Mouse (Mus musculus) forebrain, embryonic 12.5 days (tissue): ENCODE measurements around the gene Poc1b. TPM values are rescaled to one million over a fixed set of nuclear protein-coding genes. Genes with fewer than 3 reads are reported as not detected.
"Not testable (repeated sequence)": the region's sequence is repeated elsewhere in the genome, so short reads cannot be mapped to it uniquely, and the experiment has no call there.

ENCODE experiments used
- ATAC-seq: fragments of 200-750 bp; cut with Nextera tagmentation; 2 replicates; pipeline ENCODE4 v1.8.0; 2017; ENCODE audit warnings: moderate TSS enrichment; ENCODE audit not compliant: low FRiP score
- H3K27ac ChIP-seq: fragments of 300-500 bp; sonication (generic); 2 replicates; pipeline ENCODE4 v1.5.1; 2016; ENCODE audit warnings: mild to moderate bottlenecking
- H3K27me3 ChIP-seq: fragments of 300-500 bp; sonication (generic); 2 replicates; pipeline ENCODE4 v1.6.1; 2016; ENCODE audit warnings: mild to moderate bottlenecking
- H3K36me3 ChIP-seq: fragments of 300-500 bp; sonication (generic); replicated peaks from 2 replicates; pipeline ENCODE4 v1.6.1; 2016; ENCODE audit warnings: mild to moderate bottlenecking
- H3K4me1 ChIP-seq: fragments of 300-500 bp; sonication (generic); 2 replicates; pipeline ENCODE4 v1.6.1; 2016
- H3K4me2 ChIP-seq: fragments of 300-500 bp; sonication (generic); 2 replicates; pipeline ENCODE4 v1.6.1; 2016; ENCODE audit warnings: mild to moderate bottlenecking, moderate library complexity
- H3K4me3 ChIP-seq: fragments of 300-500 bp; sonication (generic); replicated peaks from 2 replicates; pipeline ENCODE4 v1.5.1; 2016; ENCODE audit warnings: mild to moderate bottlenecking
- H3K9ac ChIP-seq: fragments of 300-500 bp; sonication (generic); 2 replicates; pipeline ENCODE4 v1.6.1; 2016; ENCODE audit warnings: mild to moderate bottlenecking
- H3K9me3 ChIP-seq: fragments of 300-500 bp; sonication (generic); 2 replicates; pipeline ENCODE4 v1.6.1; 2016
- WGBS: fragments of 180-500 bp; shearing (Covaris S2); methylation state at CpG from one replicate; pipeline ENCODE4 v1.1.7; 2016; 5-methylcytosine and 5-hydroxymethylcytosine counted together
- polyA plus RNA-seq: library from polyadenylated mRNA; unstranded; fragments of >200 nt; fragmentation: Nextera tagmentation; extraction: Ambion mirVana; gene quantifications from 2 replicates; pipeline ENCODE4 v1.2.1, GENCODE M21; 2016

Poc1b gene
- polyA plus RNA-seq, 1 experiment from 2014 or later, result 24.6 TPM

DNA sequence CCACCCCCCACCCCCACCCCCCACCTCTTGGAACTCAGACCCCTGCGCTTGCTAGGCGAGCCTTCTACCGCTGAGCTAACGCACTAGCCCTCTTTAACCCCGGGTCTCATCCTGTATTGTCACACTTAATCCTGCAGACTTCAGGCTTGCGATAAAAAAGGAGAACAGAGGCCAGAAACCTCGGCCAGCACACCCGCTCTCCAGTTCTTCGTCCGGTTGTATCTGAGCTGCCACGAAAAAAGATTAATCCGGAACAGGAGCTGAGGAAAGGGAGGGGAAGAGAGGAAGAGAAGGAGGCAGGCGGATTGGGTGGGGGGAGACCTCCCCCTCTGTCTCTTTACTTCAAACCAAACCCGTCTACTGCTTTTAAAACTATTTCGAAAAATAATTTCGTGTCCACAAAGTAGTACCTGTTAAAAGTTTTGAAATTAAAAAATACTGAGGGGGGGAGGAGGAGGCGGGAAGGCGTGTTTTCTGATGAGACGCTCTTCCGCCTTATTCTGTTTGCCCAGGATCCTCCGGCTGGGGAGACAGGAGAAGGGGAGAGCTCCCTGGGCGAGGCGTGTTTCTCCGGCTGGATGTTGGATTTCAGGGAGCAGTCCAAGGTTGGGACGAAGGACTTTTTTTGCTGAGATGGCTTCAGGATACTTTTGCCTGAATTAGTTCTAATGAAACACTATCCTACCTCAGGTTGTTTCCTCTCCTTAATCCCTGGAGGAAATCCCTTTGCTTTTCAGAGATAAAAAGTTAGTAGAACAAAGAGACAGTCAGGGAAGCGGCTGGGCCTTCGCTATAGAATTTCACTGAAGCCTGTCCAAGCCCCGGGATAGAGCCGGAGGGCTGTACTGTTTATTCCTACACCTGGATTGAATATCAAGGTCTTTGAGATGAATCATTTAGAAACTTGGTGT is 97.0 kb downstream of the Poc1b start:
- WGBS, result 2% methylated on average over 29 of the region's 29 CpGs
- no peaks in the 10 kb centered on the region for H3K27me3 ChIP-seq
- no peaks in the 10 kb centered on the region for H3K36me3 ChIP-seq
- H3K4me3 ChIP-seq, result peak overlapping the region; percentile 23
- no peaks in the 10 kb centered on the region for H3K9me3 ChIP-seq
- peak overlapping the region; percentile 54 for H3K4me2 ChIP-seq
- peak overlapping the region; percentile 41 for H3K9ac ChIP-seq
- ATAC-seq, result peak; percentile 62; the same call in 1 of the 2 replicates
- H3K27ac ChIP-seq, result peak overlapping the region; percentile 65; the same call in 1 of the 2 replicates
- H3K4me1 ChIP-seq, result peaks cover 30% of the 10 kb centered on the region

DNA sequence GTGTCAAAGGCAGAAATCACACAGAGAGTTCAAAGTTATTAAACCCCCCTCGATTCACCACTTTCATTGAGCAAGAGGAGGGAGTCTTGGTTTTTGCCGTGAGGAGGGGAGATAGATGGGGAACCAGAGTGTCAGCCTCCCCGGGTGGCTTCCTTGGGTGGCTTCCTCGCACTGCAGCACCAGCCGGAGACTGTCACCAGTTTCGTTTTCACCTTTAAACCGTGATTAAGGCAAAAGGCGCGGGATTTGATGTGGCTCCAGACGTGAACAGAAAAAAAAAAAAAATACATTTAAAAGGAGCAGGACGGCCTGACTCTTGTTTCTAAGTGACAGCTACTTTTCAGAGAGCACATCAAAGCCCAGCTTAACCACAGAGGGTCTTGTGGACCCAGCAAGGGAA is 97.7 kb downstream of the Poc1b start:
- H3K36me3 ChIP-seq, result no peaks in the 10 kb centered on the region
- no peak for ATAC-seq
- WGBS, result 6% methylated on average over 11 of the region's 11 CpGs
- peak overlapping the region; percentile 29; the same call in 1 of the 2 replicates for H3K9ac ChIP-seq
- H3K27ac ChIP-seq, result no peak overlapping the region
- H3K4me1 ChIP-seq, result peaks cover 30% of the 10 kb centered on the region
- H3K4me3 ChIP-seq, result peak overlapping the region; percentile 23; the same call in 1 of the 2 replicates
- H3K27me3 ChIP-seq, result no peaks in the 10 kb centered on the region
- H3K9me3 ChIP-seq, result no peaks in the 10 kb centered on the region
- peak overlapping the region; percentile 54 for H3K4me2 ChIP-seq

DNA sequence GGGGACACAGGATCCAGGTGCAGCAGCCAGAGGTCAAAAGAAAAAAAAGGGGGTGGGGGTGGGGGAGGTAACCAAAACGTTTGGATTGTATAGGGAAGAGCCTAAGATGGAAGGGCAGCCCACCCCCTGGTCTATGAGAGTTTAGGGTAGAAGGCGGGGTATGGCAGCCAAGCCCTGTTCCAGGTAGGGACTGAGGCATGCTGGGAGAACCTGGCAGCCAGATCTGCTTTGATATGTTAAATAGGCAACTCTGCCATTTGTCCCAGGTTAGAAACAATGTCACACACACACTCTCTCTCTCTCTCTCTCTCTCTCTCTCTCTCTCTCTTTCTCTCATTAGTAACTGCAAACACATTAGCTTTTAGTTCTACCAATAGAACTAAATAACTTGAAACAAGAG is 100.3 kb downstream of the Poc1b start:
- no peaks in the 10 kb centered on the region for H3K36me3 ChIP-seq
- no peaks in the 10 kb centered on the region for H3K27me3 ChIP-seq
- peaks cover 18% of the 10 kb centered on the region for H3K4me1 ChIP-seq
- H3K4me2 ChIP-seq, result no peak overlapping the region
- no peak for ATAC-seq
- no peak overlapping the region for H3K9ac ChIP-seq
- H3K9me3 ChIP-seq, result no peaks in the 10 kb centered on the region
- no peak overlapping the region for H3K27ac ChIP-seq
- 49% methylated on average over 2 of the region's 2 CpGs for WGBS
- no peak overlapping the region for H3K4me3 ChIP-seq

DNA sequence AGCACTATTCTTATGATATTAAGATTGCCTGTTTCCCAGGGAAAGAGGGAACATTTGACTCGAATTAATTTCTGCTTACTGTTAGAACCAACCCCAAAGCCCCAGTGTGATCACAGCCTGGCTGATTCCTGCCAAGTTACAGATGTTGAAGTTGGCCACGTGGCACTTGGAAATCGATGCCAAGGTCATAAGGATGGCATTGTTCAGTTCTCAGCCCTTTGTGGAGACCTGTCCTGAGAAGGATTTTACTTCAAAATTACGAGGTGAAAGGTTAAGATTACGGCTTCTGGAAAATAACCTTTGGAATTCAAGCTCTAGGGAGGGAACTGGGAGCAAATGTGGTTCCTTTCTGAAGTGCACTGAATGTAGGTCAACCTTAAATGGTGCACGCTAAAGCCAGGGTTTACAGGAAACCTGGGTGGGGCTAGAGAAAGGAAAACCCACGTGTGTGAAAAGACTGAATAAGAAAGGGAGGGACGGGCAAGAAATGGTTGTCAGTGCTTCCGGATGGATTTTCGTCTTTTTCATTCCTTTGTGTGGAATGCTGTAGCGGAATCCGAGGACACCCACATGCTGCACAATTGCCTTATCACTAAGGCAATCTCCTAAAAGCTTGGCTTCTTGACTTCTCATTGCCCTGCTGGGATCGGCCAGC is 102.4 kb downstream of the Poc1b start:
- no peak overlapping the region for H3K27ac ChIP-seq
- H3K36me3 ChIP-seq, result no peaks in the 10 kb centered on the region
- no peak overlapping the region for H3K4me3 ChIP-seq
- H3K9ac ChIP-seq, result no peak overlapping the region
- H3K27me3 ChIP-seq, result no peaks in the 10 kb centered on the region
- H3K4me1 ChIP-seq, result peaks cover 3% of the 10 kb centered on the region
- no peak for ATAC-seq
- no peaks in the 10 kb centered on the region for H3K9me3 ChIP-seq
- 83% methylated on average over 13 of the region's 13 CpGs for WGBS
- no peak overlapping the region for H3K4me2 ChIP-seq

DNA sequence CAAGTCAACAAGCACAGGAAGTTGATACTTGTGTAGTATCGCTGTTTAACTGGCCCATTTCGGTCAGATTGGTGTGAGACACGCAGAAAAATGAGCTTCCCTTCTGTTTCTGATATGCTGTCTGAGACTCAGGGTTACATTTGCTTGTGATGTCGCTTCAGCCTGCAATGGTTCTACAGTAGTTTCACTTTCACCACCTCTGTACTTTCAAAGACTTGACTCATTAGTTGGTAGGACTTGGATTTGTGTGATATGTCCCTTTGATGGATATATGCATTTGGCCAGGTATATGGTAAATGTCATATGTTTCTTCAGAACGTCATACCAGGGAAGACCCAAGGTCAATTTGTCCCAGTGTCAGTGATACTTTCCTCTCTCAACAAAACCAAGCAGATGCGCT is 104.2 kb downstream of the Poc1b start:
- no peak for ATAC-seq

DNA sequence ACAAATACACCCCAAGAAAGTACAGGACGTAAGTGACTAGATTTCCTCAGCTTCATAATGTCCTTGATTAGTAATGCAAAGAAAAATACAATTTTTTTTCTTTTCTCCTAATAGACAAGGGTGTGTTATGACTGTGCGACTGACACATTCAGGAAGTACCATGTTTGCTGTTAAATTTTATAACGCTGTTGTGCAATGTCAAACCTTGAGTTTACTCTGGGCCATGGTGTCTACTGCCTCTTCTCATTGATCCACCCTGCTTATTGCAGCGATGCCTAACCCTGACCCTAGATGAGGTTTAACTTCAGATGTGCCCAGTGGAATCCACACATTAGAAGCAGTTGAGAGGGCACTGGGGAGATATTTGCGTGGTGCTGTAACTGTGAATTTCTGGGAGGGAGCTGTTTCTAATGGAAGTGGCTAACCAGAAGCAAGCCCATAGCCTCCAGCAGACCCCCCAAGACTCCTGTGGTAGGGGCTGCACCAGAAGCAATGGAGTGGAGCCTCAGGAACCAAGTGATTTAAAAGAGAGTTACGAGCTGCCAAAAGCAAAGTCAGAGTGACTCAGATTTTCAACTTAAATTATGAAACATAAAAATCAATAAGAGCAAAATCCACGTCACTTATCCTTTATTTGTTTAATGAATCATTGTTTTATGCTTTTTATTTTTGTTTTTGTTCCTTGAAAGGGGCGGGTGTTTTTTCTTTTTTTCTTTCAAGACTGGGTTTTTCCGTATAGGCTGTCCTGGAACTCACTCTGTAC is 104.8 kb downstream of the Poc1b start:
- no peaks in the 10 kb centered on the region for H3K36me3 ChIP-seq
- WGBS, result 92% methylated on average over 9 of the region's 9 CpGs
- H3K27me3 ChIP-seq, result no peaks in the 10 kb centered on the region
- ATAC-seq, result no peak
- H3K9ac ChIP-seq, result no peak overlapping the region
- no peak overlapping the region for H3K4me3 ChIP-seq
- no peaks in the 10 kb centered on the region for H3K4me1 ChIP-seq
- no peak overlapping the region for H3K4me2 ChIP-seq
- H3K9me3 ChIP-seq, result no peaks in the 10 kb centered on the region
- H3K27ac ChIP-seq, result no peak overlapping the region

More for the DNA sequence above, 104.2 kb downstream of the Poc1b start:
- WGBS, result 95% methylated on average over 6 of the region's 6 CpGs
- H3K4me2 ChIP-seq, result no peak overlapping the region
- H3K4me3 ChIP-seq, result no peak overlapping the region
- no peak overlapping the region for H3K9ac ChIP-seq
- no peaks in the 10 kb centered on the region for H3K27me3 ChIP-seq
- no peaks in the 10 kb centered on the region for H3K36me3 ChIP-seq
- no peaks in the 10 kb centered on the region for H3K9me3 ChIP-seq
- no peak overlapping the region for H3K27ac ChIP-seq
- no peaks in the 10 kb centered on the region for H3K4me1 ChIP-seq

DNA sequence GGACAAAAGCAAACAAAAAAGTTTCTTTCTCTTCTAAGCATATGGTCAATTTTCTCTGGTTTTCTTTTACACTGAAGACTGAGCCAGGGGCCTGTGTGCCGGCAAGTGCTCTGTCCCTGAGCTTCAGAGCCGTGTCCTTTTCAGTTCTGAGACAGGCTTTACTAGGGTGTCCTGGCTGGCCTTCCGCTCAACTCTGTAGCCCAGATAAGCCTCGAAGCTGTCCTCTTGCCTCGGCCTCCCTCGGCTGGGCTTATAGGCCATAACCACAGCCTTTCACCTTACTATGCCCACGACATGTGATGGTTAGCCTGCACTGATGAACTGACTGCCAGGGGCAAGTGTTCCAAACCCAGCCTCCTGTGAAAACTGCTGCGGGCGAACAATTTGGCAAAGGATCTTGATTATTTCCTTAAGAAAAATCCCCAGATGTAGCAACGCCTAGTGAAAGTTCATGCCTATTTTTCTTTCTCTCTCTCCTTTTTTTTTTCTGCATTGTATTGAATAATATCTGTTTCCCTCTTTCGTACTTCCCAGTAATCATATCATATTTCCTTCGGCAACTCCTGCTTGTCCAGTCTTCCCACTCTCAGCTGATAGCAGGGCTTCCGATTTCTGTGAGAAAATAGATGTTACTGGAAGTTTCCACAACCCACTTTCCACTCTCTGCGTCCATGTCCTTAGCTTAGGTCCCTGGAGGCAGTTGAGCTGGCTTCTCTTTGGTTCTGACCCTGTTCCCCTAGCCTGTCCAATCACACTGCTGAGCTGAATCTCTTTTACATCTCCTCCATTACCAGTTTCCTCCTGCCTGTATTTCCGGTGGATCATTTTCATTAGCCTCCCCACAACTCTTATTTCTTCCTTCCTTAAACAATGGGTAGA is 107.8 kb downstream of the Poc1b start:
- Histone ChIP-seq H3K4me3 (no peak overlapping the region), H3K4me1 (no peaks in the 10 kb centered on the region), H3K4me2 (no peak overlapping the region), H3K36me3 (no peaks in the 10 kb centered on the region), H3K27ac (no peak overlapping the region), H3K9ac (no peak overlapping the region), H3K9me3 (no peaks in the 10 kb centered on the region), H3K27me3 (no peaks in the 10 kb centered on the region)
- ATAC-seq, result no peak
- 91% methylated on average over 15 of the region's 15 CpGs for WGBS

DNA sequence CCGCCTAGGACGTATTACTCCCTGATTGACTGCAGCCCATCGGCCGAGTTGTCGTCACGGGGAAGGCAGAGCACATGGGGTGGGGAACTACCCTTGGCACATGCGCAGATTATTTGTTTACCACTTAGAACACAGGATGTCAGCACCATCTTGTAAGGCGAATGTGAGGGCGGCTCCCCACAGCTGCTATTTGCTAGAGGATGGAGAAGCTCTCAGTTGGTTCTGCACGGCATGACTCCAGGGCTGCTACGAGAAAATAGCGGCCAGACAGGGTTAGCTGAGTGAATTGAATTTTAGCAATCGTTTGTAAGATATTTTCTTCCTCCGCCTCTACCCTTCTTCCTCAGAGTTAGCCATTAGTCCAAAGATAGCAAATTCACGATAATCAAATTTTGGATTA is 109.7 kb downstream of the Poc1b start:
- H3K4me2 ChIP-seq, H3K9me3 ChIP-seq, H3K9ac ChIP-seq, H3K4me1 ChIP-seq, H3K4me3 ChIP-seq, H3K27me3 ChIP-seq, H3K36me3 ChIP-seq, H3K27ac ChIP-seq, ATAC-seq: not testable (repeated sequence)
- 89% methylated on average over 15 of the region's 15 CpGs for WGBS

DNA sequence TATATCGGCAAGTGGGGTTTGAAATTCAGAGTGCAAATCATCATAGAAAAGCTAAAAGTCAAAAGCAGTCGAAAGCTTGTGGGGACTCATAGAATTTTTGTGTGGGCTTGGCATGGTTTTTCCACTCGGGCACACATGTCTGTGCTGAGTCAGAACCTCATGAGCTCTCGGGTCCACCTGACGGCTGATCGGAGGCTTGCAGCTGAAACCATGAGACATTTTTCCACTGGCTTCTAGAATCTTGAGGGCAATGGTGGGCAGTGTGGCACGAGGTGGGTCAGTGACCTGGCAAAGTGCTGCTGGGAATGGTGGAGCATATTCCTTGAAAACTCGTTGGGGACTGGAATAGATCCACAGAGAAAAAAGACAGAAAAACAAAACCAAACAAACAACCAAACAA is 114.7 kb downstream of the Poc1b start:
- no peaks in the 10 kb centered on the region for H3K9me3 ChIP-seq
- no peaks in the 10 kb centered on the region for H3K36me3 ChIP-seq
- H3K4me1 ChIP-seq, result no peaks in the 10 kb centered on the region
- H3K4me2 ChIP-seq, result no peak overlapping the region
- H3K27me3 ChIP-seq, result no peaks in the 10 kb centered on the region
- ATAC-seq, result no peak
- WGBS, result 93% methylated on average over 8 of the region's 8 CpGs
- H3K27ac ChIP-seq, result no peak overlapping the region
- H3K4me3 ChIP-seq, result no peak overlapping the region
- H3K9ac ChIP-seq, result no peak overlapping the region

DNA sequence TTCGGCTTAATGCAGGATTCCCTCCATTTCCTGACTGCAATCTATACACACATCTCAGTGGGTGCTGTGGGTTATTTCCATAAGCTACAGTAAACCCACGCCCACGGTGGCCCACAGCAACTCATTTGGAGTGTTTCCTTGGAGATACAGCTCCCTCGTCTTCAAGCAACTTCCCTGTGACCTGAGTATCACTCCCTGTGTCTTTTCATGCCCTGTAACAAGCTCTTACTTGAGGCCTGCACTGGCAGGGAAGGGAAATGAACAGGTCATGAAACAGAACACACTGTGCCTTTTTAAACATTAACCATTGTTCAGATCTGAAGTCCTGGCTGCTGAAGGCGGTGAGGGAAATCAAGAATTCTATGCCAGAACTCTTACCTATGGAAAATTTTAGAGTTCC is 115.9 kb downstream of the Poc1b start:
- no peak overlapping the region for H3K4me3 ChIP-seq
- 83% methylated on average over 5 of the region's 5 CpGs for WGBS
- no peak for ATAC-seq
- peaks cover 2% of the 10 kb centered on the region; the same call in 1 of the 2 replicates for H3K4me1 ChIP-seq
- H3K9me3 ChIP-seq, result no peaks in the 10 kb centered on the region
- no peaks in the 10 kb centered on the region for H3K27me3 ChIP-seq
- no peaks in the 10 kb centered on the region for H3K36me3 ChIP-seq
- H3K27ac ChIP-seq, result no peak overlapping the region
- no peak overlapping the region for H3K9ac ChIP-seq
- no peak overlapping the region for H3K4me2 ChIP-seq

DNA sequence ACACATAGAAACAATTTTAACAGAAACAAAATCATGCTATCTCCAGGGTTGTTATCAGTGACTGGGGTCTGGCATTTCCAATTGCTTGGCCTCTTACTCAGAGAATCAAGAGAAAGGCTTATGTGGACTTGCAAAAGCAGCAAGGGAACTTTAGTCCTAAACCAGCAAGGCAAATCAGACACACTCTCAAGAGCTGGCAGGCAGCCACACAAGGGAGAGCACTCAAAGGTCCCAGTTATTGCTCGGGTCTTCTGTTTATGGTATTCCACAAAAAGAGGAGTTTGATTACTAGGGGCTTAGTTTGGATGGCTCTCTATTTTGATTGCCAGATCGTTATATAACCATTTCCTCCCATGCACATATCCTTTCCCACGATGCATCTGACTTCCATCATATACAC is 117.4 kb downstream of the Poc1b start:
- Histone ChIP-seq H3K27me3 (peaks cover 5% of the 10 kb centered on the region; the same call in 1 of the 2 replicates), H3K9me3 (no peaks in the 10 kb centered on the region), H3K4me1 (peaks cover 15% of the 10 kb centered on the region), H3K9ac (no peak overlapping the region), H3K36me3 (no peaks in the 10 kb centered on the region), H3K4me2 (no peak overlapping the region), H3K27ac (no peak overlapping the region), H3K4me3 (no peak overlapping the region)
- ATAC-seq, result no peak
- 82% methylated on average over 3 of the region's 3 CpGs for WGBS
